Mouse (Mus musculus) cerebellum, adult 9-11 months (tissue): ENCODE data around the gene Pvalb.
A peak's percentile ranks its signal among the peaks of the same experiment; 100 is the strongest.

Experiments used
- DNase-seq: peaks from one replicate; pipeline ENCODE4 v3.0.0; 2022

The Pvalb gene

GRCm38 (mm10) chr15:78206312-78206711, at the start of gene Pvalb:
TSS of gene Pvalb (minus strand) at chr15:78206400.
- DNase-seq = no peak

DNA sequence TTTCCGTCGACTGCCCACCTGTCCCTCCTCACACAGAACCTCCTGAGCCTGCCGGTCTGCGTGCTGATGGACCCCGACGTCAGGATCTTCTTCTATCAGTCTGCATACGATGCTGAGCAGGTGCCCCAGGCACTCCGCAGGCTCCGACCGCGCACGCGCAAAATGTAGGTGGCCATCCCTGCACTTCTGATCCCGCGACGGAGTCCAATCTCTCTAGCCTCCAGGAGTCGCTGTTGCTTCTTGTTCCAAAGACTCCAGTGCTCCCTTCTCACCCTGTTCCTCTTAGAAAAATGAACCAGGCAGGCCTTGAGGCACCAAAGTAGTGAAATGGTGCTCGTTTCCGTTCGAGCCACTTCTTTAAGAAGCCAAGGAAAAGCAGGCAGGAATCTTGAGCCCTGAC, 48.6 kb upstream of the Pvalb start:
- peak; percentile 54 for DNase-seq

DNA sequence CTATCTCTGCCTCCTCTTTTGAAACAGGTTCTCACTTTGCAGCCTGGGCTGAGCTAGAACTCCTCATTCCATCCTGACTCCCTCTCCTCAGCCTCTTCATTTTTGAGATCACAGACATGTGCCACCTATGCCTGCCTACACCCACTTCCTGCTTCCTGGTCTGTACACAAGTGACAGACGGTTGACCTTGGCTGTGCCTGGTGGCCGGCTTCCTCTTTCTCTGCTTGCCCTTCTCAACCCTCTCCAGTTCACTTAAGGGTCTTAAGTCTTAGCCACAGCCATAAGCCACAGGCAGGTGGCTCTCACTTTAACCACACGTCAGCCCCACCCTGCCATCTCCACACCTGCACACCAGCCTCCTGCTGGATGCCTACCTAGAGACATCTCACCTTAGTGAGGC, 42.2 kb upstream of the Pvalb start:
- DNase-seq = no peak

DNA sequence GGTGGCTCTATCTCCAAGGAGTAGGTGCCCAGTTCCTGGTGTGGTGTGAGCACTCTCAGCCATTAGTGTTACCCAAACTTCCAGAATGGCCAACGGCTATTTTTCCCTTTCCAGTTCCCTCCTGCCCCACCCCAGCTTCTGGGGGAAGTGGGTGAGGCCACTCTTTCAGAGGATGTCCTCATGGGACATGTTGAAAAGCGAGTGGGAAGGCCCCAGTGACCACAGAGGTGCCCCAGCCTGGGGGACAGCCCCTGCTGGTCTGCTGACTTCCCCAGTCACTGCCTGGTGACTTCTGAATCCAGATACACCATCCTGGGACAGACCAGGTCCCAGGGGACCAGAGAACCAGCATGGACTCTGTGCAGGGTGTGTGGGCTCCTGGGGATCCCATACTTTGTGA, 41.5 kb upstream of the Pvalb start:
- DNase-seq = no peak

DNA sequence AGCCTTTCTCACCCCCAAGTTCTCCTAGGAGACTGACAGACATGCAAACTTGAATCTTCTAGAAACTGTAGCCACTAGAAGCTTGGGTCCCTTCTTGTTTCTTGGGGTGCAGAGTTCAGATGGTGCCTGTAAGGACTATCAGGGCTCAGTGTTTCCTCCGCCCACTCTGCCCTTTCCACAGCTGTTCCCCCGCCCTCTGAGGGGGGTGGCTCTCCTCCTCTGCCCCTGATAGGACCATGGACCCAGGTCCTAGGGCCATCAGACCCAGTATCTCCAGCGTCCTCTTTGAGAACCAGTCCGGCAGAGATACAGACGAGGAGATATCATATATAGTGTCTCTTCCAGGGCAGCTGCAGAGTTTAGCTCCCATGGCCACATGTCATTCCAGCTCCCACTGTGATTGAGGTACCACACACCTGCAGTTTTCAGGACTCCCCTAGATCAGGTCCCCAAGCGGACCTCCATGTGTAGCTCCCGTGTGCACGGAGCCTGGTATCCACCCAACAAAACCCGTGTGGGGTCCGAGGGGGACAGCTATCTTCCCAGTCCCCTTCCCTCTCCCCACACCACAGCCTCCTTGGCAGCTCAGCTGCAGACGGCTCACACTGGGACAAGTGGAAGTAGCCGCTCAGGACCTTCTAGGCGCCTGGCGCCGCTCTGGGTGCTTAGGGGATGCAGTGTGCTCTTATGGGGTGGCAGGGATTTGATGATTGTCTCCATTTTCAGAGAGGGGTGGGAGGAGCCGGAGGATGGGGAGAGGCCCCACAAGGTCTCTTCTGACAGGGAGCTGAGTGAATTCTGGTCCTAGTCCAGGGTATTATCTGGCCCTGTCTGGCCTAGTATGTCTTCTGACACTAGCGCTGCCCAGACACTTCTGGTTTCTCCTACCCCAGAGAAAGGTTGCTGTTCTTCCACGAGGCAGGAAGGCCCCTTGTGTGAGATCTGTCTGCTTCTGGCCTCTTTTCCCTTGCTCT, 40.2 kb upstream of the Pvalb start:
- no peak for DNase-seq

GRCm38 (mm10) chr15:78244695-78245492, 38.7 kb upstream of the Pvalb start, which contains the start of gene Ncf4:
TSS of gene Ncf4 (plus strand) at chr15:78244801.
- no peak for DNase-seq

- no peak for DNase-seq
Measured at GRCm38 (mm10) chr15:78243774-78244173, 37.6 kb upstream of the Pvalb start.

GRCm38 (mm10) chr15:78243061-78243460, 36.9 kb upstream of the Pvalb start:
- no peak for DNase-seq

GRCm38 (mm10) chr15:78241335-78241734, 35.1 kb upstream of the Pvalb start:
- no peak for DNase-seq

DNA sequence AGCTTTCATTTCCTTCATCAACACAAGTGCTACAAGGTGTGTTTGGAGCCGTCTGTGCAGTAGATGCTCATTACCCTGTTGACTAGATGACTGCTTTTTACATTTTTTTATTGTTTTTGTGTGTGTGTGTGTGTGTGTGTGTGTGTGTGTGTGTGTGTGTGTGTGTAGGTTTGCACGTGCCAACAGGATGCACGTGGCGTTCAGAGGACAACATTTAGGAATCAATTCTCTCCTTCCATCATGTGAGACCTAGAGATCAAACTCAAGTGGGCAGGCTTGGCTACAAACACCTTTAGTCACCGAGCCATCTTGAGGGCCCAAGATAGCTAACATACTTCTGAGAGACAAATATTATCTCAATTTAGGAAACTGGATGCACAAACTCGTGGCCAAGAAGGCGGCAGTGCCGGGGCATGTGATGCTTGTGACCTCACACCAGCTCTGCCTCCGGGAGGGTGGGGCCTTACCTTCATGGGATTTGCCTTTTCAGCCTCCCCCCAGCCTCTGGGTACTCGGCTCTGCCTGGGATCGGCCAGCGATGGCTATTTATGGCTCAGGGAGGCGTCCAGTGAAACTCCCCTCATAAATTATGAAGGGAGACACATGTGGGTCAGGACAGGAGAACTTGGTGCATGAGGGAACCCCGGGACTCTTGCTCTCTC, 33.9 kb upstream of the Pvalb start:
- no peak for DNase-seq

DNA sequence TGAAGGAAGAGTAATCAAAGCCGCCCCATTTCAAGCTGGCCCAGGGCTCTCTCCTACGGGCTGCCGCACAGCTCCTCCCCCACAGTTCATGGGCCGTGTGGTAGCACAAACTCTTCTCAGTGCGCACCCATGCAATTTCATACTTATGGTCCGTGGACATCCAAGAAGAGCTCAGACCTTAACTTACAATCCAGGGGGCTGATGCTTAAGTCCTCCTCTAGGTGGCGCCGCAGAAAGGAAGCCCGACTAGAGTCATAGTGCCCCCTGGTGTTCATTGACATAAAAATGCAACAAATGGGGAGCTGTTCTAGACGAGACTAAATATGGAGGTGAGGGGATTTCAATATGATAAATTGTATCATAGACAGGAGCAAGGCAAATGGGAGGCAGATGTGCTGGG, 33.3 kb upstream of the Pvalb start:
- peak; percentile 51 for DNase-seq

- no peak for DNase-seq
Measured at GRCm38 (mm10) chr15:78234823-78235509, 28.8 kb upstream of the Pvalb start.

DNA sequence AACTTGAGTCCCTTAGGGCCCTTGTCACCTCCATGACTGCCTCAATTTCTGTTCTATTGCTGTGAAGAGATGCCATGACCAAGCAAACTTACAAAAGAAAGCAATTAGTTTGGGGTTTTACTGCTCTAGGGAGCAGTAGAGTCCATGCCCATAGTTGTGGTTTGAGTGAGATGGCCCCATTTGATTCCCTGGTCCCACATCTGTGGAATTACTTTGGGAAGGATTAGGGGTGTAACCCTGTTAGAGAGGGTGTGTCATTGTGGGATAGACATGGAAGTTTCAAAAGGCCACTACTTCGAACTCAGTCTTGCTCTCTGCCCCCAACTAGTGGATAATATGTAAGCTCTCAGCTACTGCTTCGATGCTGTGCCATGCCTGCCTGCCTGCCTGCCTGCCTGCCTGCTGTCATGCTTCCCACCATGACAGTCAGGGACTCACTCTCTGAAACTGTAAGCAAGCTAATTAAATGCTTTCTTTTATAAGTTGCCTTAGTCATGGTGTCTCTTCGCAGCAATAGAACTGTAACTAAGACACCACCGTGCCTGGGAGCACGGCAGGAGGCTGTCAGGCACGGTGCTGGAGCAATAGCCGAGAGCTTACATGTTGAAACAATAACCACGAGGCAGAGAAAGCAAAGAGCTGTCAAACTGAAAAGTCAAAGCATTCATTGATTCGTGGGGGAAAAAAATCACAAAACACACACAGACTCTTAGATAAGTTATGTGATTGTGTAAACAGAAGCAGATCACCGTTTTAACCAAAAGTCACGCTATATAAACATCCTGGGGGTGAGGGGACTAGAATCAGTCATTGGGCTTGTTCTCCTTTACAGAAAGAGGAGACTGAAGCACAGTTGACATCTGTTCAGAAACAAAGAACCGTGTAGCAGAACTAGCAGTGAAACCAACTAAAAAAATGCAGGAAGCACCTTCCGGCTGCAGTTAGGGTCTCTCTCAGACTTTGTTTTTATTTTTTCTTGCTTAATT, 25.4 kb upstream of the Pvalb start:
- no peak for DNase-seq

GRCm38 (mm10) chr15:78227816-78228215, 21.6 kb upstream of the Pvalb start:
- no peak for DNase-seq

- DNase-seq = no peak
Measured at GRCm38 (mm10) chr15:78215269-78215668, 9.1 kb upstream of the Pvalb start.

- no peak for DNase-seq
Measured at GRCm38 (mm10) chr15:78211367-78211766, 5.2 kb upstream of the Pvalb start.

DNA sequence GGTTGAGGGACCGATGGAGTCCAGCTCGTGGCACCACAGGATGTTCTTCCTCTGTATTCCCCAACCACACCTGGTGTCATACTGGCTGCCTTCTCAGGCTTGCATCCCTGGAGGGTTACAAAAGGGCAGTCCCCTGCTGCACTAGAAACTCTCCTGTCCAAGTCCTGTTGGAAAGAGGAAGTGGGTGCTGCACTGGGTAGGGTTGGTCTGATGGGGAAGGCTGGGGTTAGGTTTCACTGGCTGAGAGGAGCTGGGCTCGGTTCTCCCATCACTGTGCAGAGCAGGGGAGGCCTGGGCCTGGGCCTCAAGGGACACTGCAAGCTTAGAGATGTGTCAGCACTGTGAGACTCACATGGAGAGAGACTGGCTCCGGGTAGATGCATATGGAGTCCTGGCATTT, 4.0 kb upstream of the Pvalb start:
- no peak for DNase-seq

DNA sequence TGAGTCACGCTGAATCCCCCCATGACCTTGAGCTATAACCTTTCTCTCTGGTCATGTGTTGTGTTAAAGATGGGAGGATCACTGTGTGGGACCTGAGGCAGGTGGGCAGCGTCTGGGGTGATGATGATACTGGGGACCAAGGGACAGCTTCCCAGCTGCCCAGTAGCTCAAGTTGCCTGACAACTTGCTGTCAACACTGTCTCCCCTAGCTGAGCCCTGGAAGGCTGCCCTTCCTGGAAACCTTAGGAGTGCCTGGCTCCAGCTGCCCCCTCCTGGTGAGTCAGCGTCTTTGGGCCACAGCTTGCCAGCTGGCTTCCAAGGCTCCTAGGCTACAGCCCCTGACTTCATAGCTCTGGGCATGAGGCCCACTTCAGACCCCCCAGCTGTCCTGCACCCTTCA, 1.0 kb downstream of the Pvalb start:
- DNase-seq = peak; percentile 30

DNA sequence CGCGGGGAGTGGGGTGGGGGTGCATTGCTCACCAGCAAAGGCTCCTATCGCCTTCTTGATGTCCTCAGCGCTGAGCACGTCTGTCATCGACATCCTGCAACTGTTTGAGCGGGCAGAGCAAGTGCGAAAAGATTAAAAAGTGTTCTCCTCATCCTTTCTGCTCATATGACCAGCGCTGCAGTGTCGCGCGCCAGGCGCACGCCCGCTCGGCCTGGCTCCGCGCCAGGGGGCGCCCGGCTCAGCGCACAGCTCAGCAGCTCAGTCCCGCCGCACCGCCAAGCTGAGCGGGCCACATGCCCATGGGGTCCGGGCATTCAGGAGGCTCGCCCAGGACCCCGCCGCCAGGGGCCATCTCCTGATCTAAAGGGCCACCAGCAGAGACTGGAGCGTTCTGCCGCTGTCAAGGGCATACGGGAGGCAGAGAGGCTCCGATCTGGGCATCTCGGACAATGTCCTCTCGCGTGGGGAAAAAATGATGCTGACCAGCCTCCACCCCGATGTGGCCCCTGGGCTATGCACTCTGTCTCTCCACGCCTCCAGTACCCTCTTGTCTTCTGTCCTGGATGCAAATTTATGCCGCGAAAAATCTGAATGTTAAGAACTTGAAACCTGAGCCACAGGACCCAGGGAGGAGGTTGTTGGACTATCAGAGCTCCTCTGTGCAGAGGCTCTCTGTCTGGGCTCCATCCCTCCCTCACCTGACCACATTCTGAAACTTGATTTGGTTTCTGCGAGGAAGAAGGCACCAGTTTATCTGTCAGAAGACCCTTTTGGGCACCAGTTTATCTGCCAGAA, 1.9 kb downstream of the Pvalb start:
- peak; percentile 46 for DNase-seq

DNA sequence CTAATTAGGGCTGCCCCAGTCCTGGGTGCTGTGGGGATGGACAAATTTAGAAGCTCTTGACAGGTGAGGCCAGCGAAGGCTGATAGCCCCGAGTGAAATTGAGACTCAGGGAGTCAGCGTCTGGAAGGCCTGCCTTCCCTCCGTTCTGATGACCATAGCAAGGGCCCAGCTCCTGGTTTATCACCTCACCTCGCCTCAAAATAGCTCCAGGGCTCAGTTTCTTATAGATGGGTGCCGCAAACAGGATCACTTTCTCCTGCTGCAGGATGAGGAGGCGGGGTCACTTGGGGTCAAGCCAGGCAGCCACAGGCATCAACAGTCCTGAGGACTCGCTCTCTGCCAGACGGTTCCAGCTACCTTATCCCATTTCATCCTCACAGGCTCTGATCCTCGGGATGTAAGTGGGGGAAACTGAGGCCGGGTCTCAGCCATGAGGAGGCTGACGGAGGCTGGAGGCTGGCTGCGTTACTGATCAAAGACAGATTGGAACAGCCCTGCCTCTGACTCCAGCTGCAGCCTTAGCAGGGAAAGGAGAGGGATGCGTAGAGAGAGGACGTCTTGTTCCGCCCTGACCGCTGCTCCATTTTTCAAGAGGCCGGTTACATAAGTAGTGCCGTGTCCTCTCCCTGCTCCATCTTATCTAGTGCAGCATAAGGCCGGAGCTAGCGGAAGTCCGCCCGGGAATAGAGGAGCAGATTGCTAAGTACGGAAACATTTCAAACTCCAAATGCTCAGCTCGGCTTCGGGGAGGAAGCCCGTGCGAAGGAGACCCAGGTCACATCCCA, 10.9 kb downstream of the Pvalb start:
- peak; percentile 47 for DNase-seq
